Mouse (Mus musculus): ENCODE data around the gene Tmem79. TPM values are rescaled to one million over a fixed set of nuclear protein-coding genes. Genes with fewer than 3 reads are reported as not detected.
"Not testable (repeated sequence)": the region's sequence is repeated elsewhere in the genome, so short reads cannot be mapped to it uniquely, and the experiment has no call there.

Tmem79 gene
- polyA plus RNA-seq (2014; fragmentation: Nextera tagmentation; extraction: Ambion mirVana), result 0.91 and 1.4 TPM in 2 replicates

GRCm38 (mm10) chr3:88336058-88337013 is at the start of gene Tmem79, which contains the start of gene Smg5:
TSS of gene Tmem79 (minus strand) at chr3:88336148.
TSS of gene Smg5 (plus strand) at chr3:88336260.
- Histone ChIP-seq H3K27ac (ENCODE audit: low read depth, low read length) (peak within 1 kb of the TSS; percentile 94), H3K27me3 (replicated peaks; ENCODE audit: control insufficient read depth, insufficient read depth, low read length) (no peaks in the 10 kb centered on the region), H3K4me2 (ENCODE audit: low read length) (peak within 1 kb of the TSS; percentile 78), H3K9ac (ENCODE audit: low read length) (peak within 1 kb of the TSS; percentile 91), H3K36me3 (ENCODE audit: control insufficient read depth, insufficient read depth, low read length) (peaks cover 6% of the 10 kb centered on the region; the same call in 1 of the 2 replicates), H3K4me1 (ENCODE audit: control insufficient read depth, insufficient read depth, low read length) (peaks cover 10% of the 10 kb centered on the region; the same call in 1 of the 2 replicates), H3K9me3 (replicated peaks; ENCODE audit: control insufficient read depth, low read length) (no peaks in the 10 kb centered on the region), H3K4me3 (ENCODE audit: low read depth, low read length) (peak within 1 kb of the TSS; percentile 70)
- ATAC-seq, result peak; percentile 98
- DNase-seq (ENCODE audit: low spot score), result peak; percentile 97
- WGBS, result 3% methylated on average over 51 of the region's 66 CpGs

GRCm38 (mm10) chr3:88384364-88384763 is 48.4 kb upstream of the Tmem79 start, which contains the start of gene Bglap:
TSS of gene Bglap (minus strand) at chr3:88384464.
- H3K4me1 ChIP-seq (ENCODE audit: control insufficient read depth, insufficient read depth, low read length), result no peaks in the 10 kb centered on the region
- ATAC-seq (no peak), DNase-seq (ENCODE audit: low spot score) (no peak)
- H3K9ac ChIP-seq (ENCODE audit: low read length), result no peak within 1 kb of the TSS
- no peak within 1 kb of the TSS for H3K27ac ChIP-seq (ENCODE audit: low read depth, low read length)
- no peaks in the 10 kb centered on the region for H3K27me3 ChIP-seq (replicated peaks; ENCODE audit: control insufficient read depth, insufficient read depth, low read length)
- 82% methylated on average over 5 of the region's 5 CpGs for WGBS
- no peak within 1 kb of the TSS for H3K4me2 ChIP-seq (ENCODE audit: low read length)
- no peaks in the 10 kb centered on the region for H3K9me3 ChIP-seq (replicated peaks; ENCODE audit: control insufficient read depth, low read length)
- H3K4me3 ChIP-seq (ENCODE audit: low read depth, low read length), result no peak within 1 kb of the TSS
- H3K36me3 ChIP-seq (ENCODE audit: control insufficient read depth, insufficient read depth, low read length), result no peaks in the 10 kb centered on the region

DNA sequence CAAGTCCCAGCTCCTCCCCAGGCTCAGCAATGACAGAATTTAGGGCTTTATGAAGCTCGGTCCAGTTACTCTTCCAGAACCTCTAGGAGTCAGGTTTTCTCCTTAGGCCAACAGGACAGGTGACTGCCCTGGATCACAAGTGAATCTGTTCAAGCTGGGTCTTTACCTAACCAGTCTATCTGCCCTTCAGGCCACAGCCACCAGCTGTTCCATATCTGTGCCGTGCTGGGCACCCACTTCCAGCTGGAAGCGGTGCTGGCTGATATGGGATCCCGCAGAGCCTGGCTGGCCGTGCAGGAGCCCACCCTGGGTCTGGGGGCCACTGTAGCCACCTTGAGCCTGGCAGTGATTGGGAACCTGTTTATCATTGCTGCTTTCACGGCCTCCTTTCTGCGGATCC is 46.4 kb upstream of the Tmem79 start:
- not testable (repeated sequence) for H3K36me3 ChIP-seq (ENCODE audit: control insufficient read depth, insufficient read depth, low read length); H3K4me1 ChIP-seq (ENCODE audit: control insufficient read depth, insufficient read depth, low read length); H3K4me3 ChIP-seq (ENCODE audit: low read depth, low read length); H3K27ac ChIP-seq (ENCODE audit: low read depth, low read length); H3K27me3 ChIP-seq (replicated peaks; ENCODE audit: control insufficient read depth, insufficient read depth, low read length); H3K9ac ChIP-seq (ENCODE audit: low read length); DNase-seq (ENCODE audit: low spot score); H3K9me3 ChIP-seq (replicated peaks; ENCODE audit: control insufficient read depth, low read length)
- peak; percentile 40 for ATAC-seq
- peak overlapping the region; percentile 45; the same call in 1 of the 2 replicates for H3K4me2 ChIP-seq (ENCODE audit: low read length)
- WGBS, result 38% methylated on average over 1 of the region's 7 CpGs

- ATAC-seq (peak; percentile 93), DNase-seq (ENCODE audit: low spot score) (peak; percentile 80)
- H3K4me3 ChIP-seq (ENCODE audit: low read depth, low read length); H3K9me3 ChIP-seq (replicated peaks; ENCODE audit: control insufficient read depth, low read length); H3K27me3 ChIP-seq (replicated peaks; ENCODE audit: control insufficient read depth, insufficient read depth, low read length); H3K36me3 ChIP-seq (ENCODE audit: control insufficient read depth, insufficient read depth, low read length); H3K4me1 ChIP-seq (ENCODE audit: control insufficient read depth, insufficient read depth, low read length): not testable (repeated sequence)
- peak overlapping the region; percentile 66 for H3K27ac ChIP-seq (ENCODE audit: low read depth, low read length)
- 0 out of 2 replicates have a peak overlapping the region, but pooled peaks have one; percentile 29 for H3K9ac ChIP-seq (ENCODE audit: low read length)
- WGBS, result 6% methylated on average over 20 of the region's 22 CpGs
- H3K4me2 ChIP-seq (ENCODE audit: low read length), result peak overlapping the region; percentile 45
Observed at GRCm38 (mm10) chr3:88381389-88382315, 45.7 kb upstream of the Tmem79 start.

GRCm38 (mm10) chr3:88378599-88378998 is 42.7 kb upstream of the Tmem79 start, which contains the start of gene Bglap2:
TSS of gene Bglap2 (minus strand) at chr3:88378699.
- WGBS, result 67% methylated on average over 4 of the region's 5 CpGs

DNA sequence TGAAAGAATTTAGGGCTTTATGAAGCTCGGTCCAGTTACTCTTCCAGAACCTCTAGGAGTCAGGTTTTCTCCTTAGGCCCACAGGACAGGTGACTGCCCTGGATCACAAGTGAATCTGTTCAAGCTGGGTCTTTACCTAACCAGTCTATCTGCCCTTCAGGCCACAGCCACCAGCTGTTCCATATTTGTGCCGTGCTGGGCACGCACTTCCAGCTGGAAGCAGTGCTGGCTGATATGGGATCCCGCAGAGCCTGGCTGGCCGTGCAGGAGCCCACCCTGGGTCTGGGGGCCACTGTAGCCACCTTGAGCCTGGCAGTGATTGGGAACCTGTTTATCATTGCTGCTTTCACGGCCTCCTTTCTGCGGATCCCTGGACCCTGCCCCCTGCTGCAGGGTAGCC is 40.7 kb upstream of the Tmem79 start:
- not testable (repeated sequence) for H3K4me2 ChIP-seq (ENCODE audit: low read length); DNase-seq (ENCODE audit: low spot score); H3K9me3 ChIP-seq (replicated peaks; ENCODE audit: control insufficient read depth, low read length); H3K36me3 ChIP-seq (ENCODE audit: control insufficient read depth, insufficient read depth, low read length); H3K27me3 ChIP-seq (replicated peaks; ENCODE audit: control insufficient read depth, insufficient read depth, low read length); H3K4me1 ChIP-seq (ENCODE audit: control insufficient read depth, insufficient read depth, low read length); H3K4me3 ChIP-seq (ENCODE audit: low read depth, low read length); H3K9ac ChIP-seq (ENCODE audit: low read length)
- H3K27ac ChIP-seq (ENCODE audit: low read depth, low read length), result 0 out of 2 replicates have a peak overlapping the region, but pooled peaks have one; percentile 57
- WGBS, result 26% methylated on average over 5 of the region's 7 CpGs
- ATAC-seq, result peak; percentile 21

More at GRCm38 (mm10) chr3:88378599-88378998, 42.7 kb upstream of the Tmem79 start, which contains the start of gene Bglap2:
- not testable (repeated sequence) for H3K36me3 ChIP-seq (ENCODE audit: control insufficient read depth, insufficient read depth, low read length); H3K4me1 ChIP-seq (ENCODE audit: control insufficient read depth, insufficient read depth, low read length); H3K27me3 ChIP-seq (replicated peaks; ENCODE audit: control insufficient read depth, insufficient read depth, low read length); H3K4me3 ChIP-seq (ENCODE audit: low read depth, low read length); H3K27ac ChIP-seq (ENCODE audit: low read depth, low read length); H3K4me2 ChIP-seq (ENCODE audit: low read length); ATAC-seq; DNase-seq (ENCODE audit: low spot score); H3K9me3 ChIP-seq (replicated peaks; ENCODE audit: control insufficient read depth, low read length); H3K9ac ChIP-seq (ENCODE audit: low read length)

DNA sequence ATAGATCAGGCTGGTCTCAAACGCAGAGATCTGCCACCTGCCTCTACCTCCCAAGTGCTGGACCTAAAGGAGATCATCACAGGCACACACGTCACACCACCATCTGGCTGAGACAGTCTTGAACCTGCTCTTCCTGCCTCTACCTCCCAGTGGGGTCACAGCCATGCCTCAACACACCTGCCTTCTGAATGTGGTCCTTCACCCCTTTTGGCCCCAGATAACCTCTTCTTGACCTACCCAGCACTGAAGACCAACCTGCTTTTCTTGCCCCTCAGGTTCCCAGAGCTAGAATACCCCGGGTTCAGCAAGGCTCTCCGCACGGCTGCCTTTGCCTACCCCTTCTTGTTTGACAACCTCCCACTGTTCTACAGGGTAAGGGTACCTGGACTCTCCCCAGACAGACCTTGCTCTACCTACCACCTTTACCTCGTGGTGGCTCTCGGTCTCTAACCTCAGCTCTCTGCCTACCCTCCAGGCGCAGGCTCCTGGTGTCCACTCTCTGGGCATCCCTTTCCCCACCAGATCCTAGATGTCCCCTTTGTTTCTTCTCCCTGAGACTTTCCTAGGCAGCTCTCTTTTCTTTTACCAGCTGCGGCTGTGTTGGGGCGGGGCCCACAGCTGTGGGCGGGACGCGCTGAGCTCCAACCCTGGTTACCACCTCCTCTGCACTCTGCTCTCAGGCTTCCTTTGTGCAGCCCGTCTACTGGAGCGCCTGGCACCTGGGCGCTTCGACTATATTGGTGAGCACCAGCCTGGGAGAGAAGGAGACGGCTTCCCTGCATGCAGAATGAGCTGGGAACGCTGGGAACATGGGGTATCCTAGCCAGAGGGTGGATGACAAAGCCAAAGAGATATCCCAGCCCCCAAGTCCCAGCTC is 40.0 kb upstream of the Tmem79 start:
- not testable (repeated sequence) for H3K27me3 ChIP-seq (replicated peaks; ENCODE audit: control insufficient read depth, insufficient read depth, low read length); H3K9ac ChIP-seq (ENCODE audit: low read length); H3K4me3 ChIP-seq (ENCODE audit: low read depth, low read length); H3K36me3 ChIP-seq (ENCODE audit: control insufficient read depth, insufficient read depth, low read length); H3K4me1 ChIP-seq (ENCODE audit: control insufficient read depth, insufficient read depth, low read length); H3K9me3 ChIP-seq (replicated peaks; ENCODE audit: control insufficient read depth, low read length)
- Histone ChIP-seq H3K4me2 (ENCODE audit: low read length) (peak overlapping the region; percentile 22; the same call in 1 of the 2 replicates), H3K27ac (ENCODE audit: low read depth, low read length) (peak overlapping the region; percentile 57)
- ATAC-seq (peak; percentile 96), DNase-seq (ENCODE audit: low spot score) (peak; percentile 73)
- 11% methylated on average over 16 of the region's 19 CpGs for WGBS

DNA sequence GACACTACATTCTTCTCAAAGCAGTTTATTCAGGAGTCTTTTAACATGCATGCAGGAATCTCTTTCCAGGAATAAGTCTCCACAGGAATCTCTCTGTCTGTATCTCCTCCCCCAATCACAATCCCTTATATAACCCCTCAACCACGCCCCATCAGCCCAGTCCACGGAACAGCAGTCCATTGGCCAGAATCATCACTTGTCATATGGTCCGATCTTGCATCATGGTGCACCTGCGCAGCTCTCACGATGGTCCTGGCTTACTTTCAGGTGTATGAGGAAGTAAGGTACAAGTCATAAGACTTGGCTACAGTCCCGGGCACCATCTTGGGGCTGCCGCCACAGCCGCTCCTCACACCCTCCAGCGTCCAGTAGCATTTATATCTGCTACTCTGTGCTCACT is 36.7 kb upstream of the Tmem79 start, which contains the start of gene Bglap3:
Bglap3 (minus strand) TSS at position 101 of the 400 bp plus-strand sequence.
- H3K9ac ChIP-seq (ENCODE audit: low read length); H3K36me3 ChIP-seq (ENCODE audit: control insufficient read depth, insufficient read depth, low read length); H3K4me1 ChIP-seq (ENCODE audit: control insufficient read depth, insufficient read depth, low read length); H3K4me3 ChIP-seq (ENCODE audit: low read depth, low read length); DNase-seq (ENCODE audit: low spot score); H3K4me2 ChIP-seq (ENCODE audit: low read length); ATAC-seq; H3K9me3 ChIP-seq (replicated peaks; ENCODE audit: control insufficient read depth, low read length); H3K27me3 ChIP-seq (replicated peaks; ENCODE audit: control insufficient read depth, insufficient read depth, low read length); H3K27ac ChIP-seq (ENCODE audit: low read depth, low read length): not testable (repeated sequence)
- 94% methylated on average over 9 of the region's 9 CpGs for WGBS
